Mouse (Mus musculus) erythroblast, embryonic 14.5 days (primary cell): ENCODE results near the gene Lpar2.

Experiments
- GATA1 ChIP-seq: IDR thresholded peaks from 2 replicates; pipeline ENCODE4 v1.6.1; 2012; ENCODE audit warnings: low read length, inconsistent platforms, mixed read lengths
- TAL1 ChIP-seq: IDR thresholded peaks from 3 replicates; pipeline ENCODE4 v1.6.1; 2012; ENCODE audit warnings: low read length, inconsistent platforms, mixed read lengths

- TF ChIP-seq GATA1 (no peak), TAL1 (no peak)
These were observed 22.3 kb upstream of the Lpar2 start for GRCm38 (mm10) chr8:69799946-69800345.
